Mouse (Mus musculus): ENCODE data around the gene Fndc3b. TPM values are rescaled to one million over a fixed set of nuclear protein-coding genes. Genes with fewer than 3 reads are reported as not detected.

The Fndc3b gene
- polyA plus RNA-seq, 1 experiment from 2014 or later = 13.2 TPM

GRCm38 (mm10) chr3:27610089-27610488 lies 101.0 kb downstream of the Fndc3b start:
- WGBS = 74% methylated on average over 1 of the region's 1 CpGs
- ATAC-seq (ENCODE audit: low FRiP score) = no peak
- no peak overlapping the region for H3K4me2 ChIP-seq
- H3K36me3 ChIP-seq (replicated peaks) = no peaks in the 10 kb centered on the region
- no peaks in the 10 kb centered on the region for H3K9me3 ChIP-seq
- no peak overlapping the region for H3K9ac ChIP-seq
- no peak overlapping the region for H3K27ac ChIP-seq
- no peak overlapping the region for H3K4me3 ChIP-seq (replicated peaks)
- H3K4me1 ChIP-seq = peaks cover 26% of the 10 kb centered on the region
- H3K27me3 ChIP-seq = no peaks in the 10 kb centered on the region

- H3K27ac ChIP-seq = no peak overlapping the region
Observed at GRCm38 (mm10) chr3:27607796-27608151, 103.3 kb downstream of the Fndc3b start.

GRCm38 (mm10) chr3:27607081-27607795 lies 103.9 kb downstream of the Fndc3b start:
- Histone ChIP-seq H3K4me2 (no peak overlapping the region), H3K9me3 (no peaks in the 10 kb centered on the region), H3K9ac (no peak overlapping the region), H3K36me3 (replicated peaks) (no peaks in the 10 kb centered on the region), H3K4me3 (replicated peaks) (no peak overlapping the region), H3K27me3 (no peaks in the 10 kb centered on the region), H3K4me1 (peaks cover 20% of the 10 kb centered on the region), H3K27ac (no peak overlapping the region)
- WGBS = 74% methylated on average over 9 of the region's 9 CpGs
- no peak; the same call in 1 of the 2 replicates for ATAC-seq (ENCODE audit: low FRiP score)

More at GRCm38 (mm10) chr3:27607796-27608151, 103.3 kb downstream of the Fndc3b start:
- Histone ChIP-seq H3K4me2 (no peak overlapping the region), H3K9me3 (no peaks in the 10 kb centered on the region), H3K4me1 (peaks cover 25% of the 10 kb centered on the region), H3K4me3 (replicated peaks) (no peak overlapping the region), H3K36me3 (replicated peaks) (no peaks in the 10 kb centered on the region), H3K27me3 (no peaks in the 10 kb centered on the region), H3K9ac (no peak overlapping the region)
- WGBS = 79% methylated on average over 7 of the region's 7 CpGs
- ATAC-seq (ENCODE audit: low FRiP score) = no peak

- Histone ChIP-seq H3K9me3 (no peaks in the 10 kb centered on the region), H3K4me1 (peaks cover 19% of the 10 kb centered on the region), H3K36me3 (replicated peaks) (no peaks in the 10 kb centered on the region), H3K27me3 (no peaks in the 10 kb centered on the region), H3K4me3 (replicated peaks) (no peak overlapping the region), H3K4me2 (no peak overlapping the region), H3K27ac (no peak overlapping the region), H3K9ac (no peak overlapping the region)
- 90% methylated on average over 6 of the region's 6 CpGs for WGBS
- no peak for ATAC-seq (ENCODE audit: low FRiP score)
Observed at GRCm38 (mm10) chr3:27606626-27607025, 104.5 kb downstream of the Fndc3b start.

- ATAC-seq (ENCODE audit: low FRiP score) = no peak
- no peaks in the 10 kb centered on the region for H3K27me3 ChIP-seq
- 91% methylated on average over 4 of the region's 4 CpGs for WGBS
- H3K27ac ChIP-seq = no peak overlapping the region
- no peak overlapping the region for H3K4me3 ChIP-seq (replicated peaks)
- H3K36me3 ChIP-seq (replicated peaks) = no peaks in the 10 kb centered on the region
- H3K9me3 ChIP-seq = no peaks in the 10 kb centered on the region
- no peak overlapping the region for H3K4me2 ChIP-seq
- H3K4me1 ChIP-seq = peaks cover 19% of the 10 kb centered on the region
- H3K9ac ChIP-seq = no peak overlapping the region
Observed at GRCm38 (mm10) chr3:27605613-27606012, 105.5 kb downstream of the Fndc3b start.

- Histone ChIP-seq H3K27me3 (no peaks in the 10 kb centered on the region), H3K4me2 (no peak overlapping the region), H3K4me3 (replicated peaks) (no peak overlapping the region)
Observed at GRCm38 (mm10) chr3:27605081-27605480, 106.0 kb downstream of the Fndc3b start.

GRCm38 (mm10) chr3:27604629-27605028 lies 106.5 kb downstream of the Fndc3b start:
- WGBS = 79% methylated on average over 4 of the region's 4 CpGs
- Histone ChIP-seq H3K36me3 (replicated peaks) (no peaks in the 10 kb centered on the region), H3K9ac (no peak overlapping the region), H3K27me3 (no peaks in the 10 kb centered on the region), H3K9me3 (no peaks in the 10 kb centered on the region), H3K27ac (no peak overlapping the region), H3K4me2 (no peak overlapping the region), H3K4me3 (replicated peaks) (no peak overlapping the region), H3K4me1 (peaks cover 23% of the 10 kb centered on the region; the same call in 1 of the 2 replicates)
- ATAC-seq (ENCODE audit: low FRiP score) = no peak

More at GRCm38 (mm10) chr3:27605081-27605480, 106.0 kb downstream of the Fndc3b start:
- no peak for ATAC-seq (ENCODE audit: low FRiP score)
- no peaks in the 10 kb centered on the region for H3K9me3 ChIP-seq
- no peak overlapping the region for H3K9ac ChIP-seq
- H3K36me3 ChIP-seq (replicated peaks) = no peaks in the 10 kb centered on the region
- H3K4me1 ChIP-seq = peaks cover 23% of the 10 kb centered on the region; the same call in 1 of the 2 replicates
- WGBS = 91% methylated on average over 3 of the region's 3 CpGs
- H3K27ac ChIP-seq = no peak overlapping the region

- H3K4me3 ChIP-seq (replicated peaks) = no peak overlapping the region
- 46% methylated on average over 13 of the region's 13 CpGs for WGBS
- no peaks in the 10 kb centered on the region for H3K27me3 ChIP-seq
- no peak overlapping the region for H3K4me2 ChIP-seq
- no peak overlapping the region for H3K27ac ChIP-seq
- no peak for ATAC-seq (ENCODE audit: low FRiP score)
- no peak overlapping the region for H3K9ac ChIP-seq
- H3K4me1 ChIP-seq = peaks cover 23% of the 10 kb centered on the region; the same call in 1 of the 2 replicates
- no peaks in the 10 kb centered on the region for H3K9me3 ChIP-seq
- no peaks in the 10 kb centered on the region for H3K36me3 ChIP-seq (replicated peaks)
Observed at GRCm38 (mm10) chr3:27603905-27604620, 107.0 kb downstream of the Fndc3b start.

GRCm38 (mm10) chr3:27600645-27601044 lies 110.5 kb downstream of the Fndc3b start:
- Histone ChIP-seq H3K9ac (no peak overlapping the region), H3K36me3 (replicated peaks) (no peaks in the 10 kb centered on the region), H3K4me1 (peaks cover 14% of the 10 kb centered on the region; the same call in 1 of the 2 replicates), H3K4me2 (no peak overlapping the region), H3K27ac (no peak overlapping the region), H3K27me3 (no peaks in the 10 kb centered on the region), H3K9me3 (no peaks in the 10 kb centered on the region), H3K4me3 (replicated peaks) (no peak overlapping the region)
- no peak for ATAC-seq (ENCODE audit: low FRiP score)
- 76% methylated on average over 7 of the region's 7 CpGs for WGBS

- Histone ChIP-seq H3K9me3 (no peaks in the 10 kb centered on the region), H3K4me3 (replicated peaks) (no peak overlapping the region), H3K36me3 (replicated peaks) (no peaks in the 10 kb centered on the region), H3K27me3 (no peaks in the 10 kb centered on the region), H3K4me2 (no peak overlapping the region), H3K9ac (no peak overlapping the region), H3K4me1 (peaks cover 14% of the 10 kb centered on the region; the same call in 1 of the 2 replicates), H3K27ac (no peak overlapping the region)
- 75% methylated on average over 4 of the region's 4 CpGs for WGBS
- no peak for ATAC-seq (ENCODE audit: low FRiP score)
Observed at GRCm38 (mm10) chr3:27600197-27600596, 110.9 kb downstream of the Fndc3b start.

GRCm38 (mm10) chr3:27598437-27599382 lies 112.4 kb downstream of the Fndc3b start:
- Histone ChIP-seq H3K36me3 (replicated peaks) (no peaks in the 10 kb centered on the region), H3K4me1 (peaks cover 10% of the 10 kb centered on the region; the same call in 1 of the 2 replicates), H3K27ac (no peak overlapping the region), H3K9ac (no peak overlapping the region), H3K9me3 (no peaks in the 10 kb centered on the region), H3K27me3 (no peaks in the 10 kb centered on the region), H3K4me2 (no peak overlapping the region), H3K4me3 (replicated peaks) (no peak overlapping the region)
- WGBS = 91% methylated on average over 11 of the region's 11 CpGs
- ATAC-seq (ENCODE audit: low FRiP score) = no peak

Measured in forebrain, embryonic 12.5 days (tissue).